Mouse (Mus musculus): Measurements from ENCODE around the gene Ppif. TPM values are rescaled to one million over a fixed set of nuclear protein-coding genes. Genes with fewer than 3 reads are reported as not detected.

Ppif gene
- polyA plus RNA-seq, 1 experiment from 2014 or later = 47.3 TPM

GRCm38 (mm10) chr14:25745365-25746184 is 51.6 kb downstream of the Ppif start:
- DNase-seq (ENCODE audit: low spot score) = no peak
- no peaks in the 10 kb centered on the region for H3K9me3 ChIP-seq

GRCm38 (mm10) chr14:25746371-25746770 is 52.4 kb downstream of the Ppif start:
- H3K27ac ChIP-seq = no peak overlapping the region

More at GRCm38 (mm10) chr14:25745365-25746184, 51.6 kb downstream of the Ppif start:
- peaks cover 42% of the 10 kb centered on the region for H3K4me1 ChIP-seq (replicated peaks)
- H3K27me3 ChIP-seq (ENCODE audit: insufficient read depth, poor library complexity, severe bottlenecking) = no peaks in the 10 kb centered on the region; the same call in 1 of the 2 replicates
- no peak overlapping the region for H3K27ac ChIP-seq
- 74% methylated on average over 11 of the region's 11 CpGs for WGBS
- H3K36me3 ChIP-seq = no peaks in the 10 kb centered on the region
- no peak overlapping the region for H3K4me3 ChIP-seq

GRCm38 (mm10) chr14:25746971-25747945 is 53.3 kb downstream of the Ppif start:
- Histone ChIP-seq H3K27ac (peak overlapping the region; percentile 31), H3K27me3 (ENCODE audit: insufficient read depth, poor library complexity, severe bottlenecking) (no peaks in the 10 kb centered on the region; the same call in 1 of the 2 replicates), H3K36me3 (0 out of 2 replicates have a peak, but pooled peaks cover 2% of the 10 kb centered on the region), H3K9me3 (no peaks in the 10 kb centered on the region), H3K4me3 (no peak overlapping the region), H3K4me1 (replicated peaks) (peaks cover 40% of the 10 kb centered on the region)
- DNase-seq (ENCODE audit: low spot score) = no peak
- 79% methylated on average over 21 of the region's 21 CpGs for WGBS

More at GRCm38 (mm10) chr14:25746371-25746770, 52.4 kb downstream of the Ppif start:
- Histone ChIP-seq H3K4me3 (no peak overlapping the region), H3K9me3 (no peaks in the 10 kb centered on the region), H3K27me3 (ENCODE audit: insufficient read depth, poor library complexity, severe bottlenecking) (no peaks in the 10 kb centered on the region; the same call in 1 of the 2 replicates), H3K36me3 (no peaks in the 10 kb centered on the region), H3K4me1 (replicated peaks) (peaks cover 40% of the 10 kb centered on the region)
- no peak for DNase-seq (ENCODE audit: low spot score)
- 93% methylated on average over 6 of the region's 6 CpGs for WGBS

GRCm38 (mm10) chr14:25747996-25748756 is 54.2 kb downstream of the Ppif start:
- no peaks in the 10 kb centered on the region; the same call in 1 of the 2 replicates for H3K27me3 ChIP-seq (ENCODE audit: insufficient read depth, poor library complexity, severe bottlenecking)
- H3K27ac ChIP-seq = peak overlapping the region; percentile 31
- H3K9me3 ChIP-seq = no peaks in the 10 kb centered on the region
- no peak overlapping the region for H3K4me3 ChIP-seq
- 75% methylated on average over 7 of the region's 7 CpGs for WGBS
- H3K36me3 ChIP-seq = 0 out of 2 replicates have a peak, but pooled peaks cover 2% of the 10 kb centered on the region
- H3K4me1 ChIP-seq (replicated peaks) = peaks cover 40% of the 10 kb centered on the region
- no peak for DNase-seq (ENCODE audit: low spot score)

GRCm38 (mm10) chr14:25749143-25749909 is 55.4 kb downstream of the Ppif start:
- no peaks in the 10 kb centered on the region; the same call in 1 of the 2 replicates for H3K27me3 ChIP-seq (ENCODE audit: insufficient read depth, poor library complexity, severe bottlenecking)
- no peaks in the 10 kb centered on the region for H3K9me3 ChIP-seq
- H3K4me1 ChIP-seq (replicated peaks) = peaks cover 41% of the 10 kb centered on the region
- 0 out of 2 replicates have a peak overlapping the region, but pooled peaks have one; percentile 19 for H3K27ac ChIP-seq
- 0 out of 2 replicates have a peak, but pooled peaks cover 2% of the 10 kb centered on the region for H3K36me3 ChIP-seq
- no peak overlapping the region for H3K4me3 ChIP-seq
- 45% methylated on average over 13 of the region's 13 CpGs for WGBS
- DNase-seq (ENCODE audit: low spot score) = peak; percentile 61

Other genes starting within 250 kb of the Ppif start
- 44.4 and 60.1 TPM in 2 replicates for gene Zmiz1, start 235.0 kb upstream of the Ppif start, polyA plus RNA-seq (2016; fragmentation: Nextera tagmentation; extraction: Ambion mirVana)
- gene Zcchc24, start 74.9 kb downstream of the Ppif start, polyA plus RNA-seq (2016; fragmentation: Nextera tagmentation; extraction: Ambion mirVana) = 8.5 and 10.5 TPM in 2 replicates
- gene Anxa11, start 148.0 kb downstream of the Ppif start, polyA plus RNA-seq (2016; fragmentation: Nextera tagmentation; extraction: Ambion mirVana) = 4.2 and 4.4 TPM in 2 replicates
- not detected in 2 replicates for gene Plac9a, start 208.9 kb downstream of the Ppif start, polyA plus RNA-seq (2016; fragmentation: Nextera tagmentation; extraction: Ambion mirVana)
- 1.9 and 3.9 TPM in 2 replicates for gene Tmem254a, start 233.5 kb downstream of the Ppif start, polyA plus RNA-seq (2016; fragmentation: Nextera tagmentation; extraction: Ambion mirVana)
- gene Cphx1, start 244.2 kb downstream of the Ppif start, polyA plus RNA-seq (2016; fragmentation: Nextera tagmentation; extraction: Ambion mirVana) = not detected in 2 replicates

Measured in hindbrain, embryonic 10.5 days (tissue).